Mouse (Mus musculus): ENCODE measurements around the gene Nfkb1.

The Nfkb1 gene

DNA sequence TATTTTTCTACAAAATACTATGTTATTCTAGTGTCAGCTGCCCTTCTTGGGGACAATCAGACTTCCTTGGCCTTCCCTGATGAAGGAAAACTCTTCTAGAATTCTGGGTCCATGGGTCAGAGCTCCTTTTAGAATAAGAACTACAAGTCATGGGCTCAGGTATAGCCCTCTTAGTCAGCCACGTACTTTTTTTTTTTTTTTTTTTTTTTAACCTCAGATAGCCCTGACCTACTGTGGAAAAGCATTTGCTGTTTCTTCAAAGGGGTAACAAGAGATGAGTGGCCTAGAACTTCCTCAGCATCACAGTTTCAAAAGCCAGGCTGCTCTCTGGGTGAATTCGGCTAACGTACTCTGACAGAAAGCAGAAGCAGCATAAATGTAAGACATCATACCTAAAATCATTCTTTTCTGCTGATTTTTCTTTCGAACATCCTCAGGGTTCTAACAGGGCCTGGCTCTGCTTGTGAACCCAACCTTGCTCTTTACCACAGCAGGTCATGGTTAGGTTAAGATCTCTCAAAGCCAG, 61.5 kb downstream of the Nfkb1 start:
- DNase-seq = no peak

GRCm38 (mm10) chr3:135628706-135629169, 62.6 kb downstream of the Nfkb1 start:
- peak; percentile 18 for DNase-seq

DNA sequence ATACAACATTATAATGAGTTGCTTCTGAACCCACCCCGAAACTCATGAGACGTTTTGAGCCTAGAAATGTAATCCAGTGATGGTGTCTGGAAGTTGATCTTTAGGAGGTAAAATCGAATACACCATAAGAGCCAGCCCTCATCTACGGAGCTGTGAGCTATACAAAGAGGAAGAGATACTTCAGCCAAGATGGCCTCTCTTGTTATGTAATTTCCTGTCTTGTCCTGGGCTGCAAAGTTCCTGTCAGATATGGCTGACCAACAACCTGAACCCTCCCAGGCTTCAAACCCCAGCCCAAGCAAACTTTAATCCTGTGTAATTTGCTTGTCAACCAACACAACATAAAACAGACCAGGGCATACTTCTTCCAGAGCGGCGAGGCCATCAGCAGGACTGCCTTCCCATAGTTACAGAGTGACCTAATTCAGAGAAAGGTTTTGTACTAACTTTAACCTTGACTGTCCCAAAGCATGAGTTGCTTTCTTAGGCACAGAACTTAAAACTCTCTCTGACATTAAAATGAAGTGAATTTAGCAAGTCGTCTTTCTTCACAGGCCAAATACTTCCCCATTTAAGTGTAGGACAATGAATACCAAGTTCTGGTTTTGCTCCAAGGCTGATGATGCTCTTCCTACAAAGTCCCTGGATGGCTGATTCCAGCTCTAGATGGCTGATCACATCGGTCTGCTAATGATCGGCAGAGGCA, 63.2 kb downstream of the Nfkb1 start:
- DNase-seq = no peak

DNA sequence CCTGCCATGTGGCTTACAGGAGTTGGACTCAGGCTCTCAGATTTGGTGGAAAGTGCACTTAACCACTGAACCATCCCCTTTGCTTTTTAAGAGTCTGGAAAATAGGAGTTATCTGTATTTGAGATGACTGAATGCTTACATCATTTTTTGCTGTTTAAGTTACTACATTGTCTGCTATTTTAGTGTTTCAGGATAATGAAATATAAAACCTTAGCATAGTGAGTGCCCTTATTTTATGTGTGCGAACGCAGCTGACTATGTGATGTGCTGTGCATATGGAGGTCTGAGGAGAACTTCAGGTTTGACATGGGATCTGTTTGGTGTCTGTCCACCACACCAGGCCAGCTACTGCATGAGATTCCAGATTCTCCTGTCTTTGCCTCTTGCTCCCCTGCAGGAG, 66.1 kb downstream of the Nfkb1 start:
- DNase-seq = no peak

GRCm38 (mm10) chr3:135616730-135617129, 74.6 kb downstream of the Nfkb1 start:
- DNase-seq = no peak

- no peak for DNase-seq
Observed at GRCm38 (mm10) chr3:135614376-135614775, 77.0 kb downstream of the Nfkb1 start.

GRCm38 (mm10) chr3:135610221-135610620, 81.1 kb downstream of the Nfkb1 start:
- no peak for DNase-seq

- DNase-seq = peak; percentile 40
Observed at GRCm38 (mm10) chr3:135607660-135608473, 83.5 kb downstream of the Nfkb1 start.

DNA sequence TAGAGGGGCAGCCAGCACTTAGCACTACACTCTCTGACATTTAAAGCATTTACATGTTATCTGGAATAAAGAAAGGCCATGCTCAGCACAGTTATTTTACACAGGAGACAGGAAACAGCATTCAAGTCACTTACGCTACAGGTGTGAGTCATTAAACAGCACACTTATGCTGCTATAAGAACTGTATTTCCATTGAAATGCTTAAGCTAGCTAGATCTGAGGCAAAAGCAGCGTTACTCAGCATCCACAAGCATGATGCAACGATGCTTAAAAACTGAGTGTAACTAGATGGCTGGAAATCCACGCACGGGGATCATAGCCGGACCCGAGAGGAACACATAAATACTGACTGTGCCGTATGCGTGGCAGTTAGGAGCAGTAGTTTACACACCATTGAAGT, 84.3 kb downstream of the Nfkb1 start:
- no peak for DNase-seq

DNA sequence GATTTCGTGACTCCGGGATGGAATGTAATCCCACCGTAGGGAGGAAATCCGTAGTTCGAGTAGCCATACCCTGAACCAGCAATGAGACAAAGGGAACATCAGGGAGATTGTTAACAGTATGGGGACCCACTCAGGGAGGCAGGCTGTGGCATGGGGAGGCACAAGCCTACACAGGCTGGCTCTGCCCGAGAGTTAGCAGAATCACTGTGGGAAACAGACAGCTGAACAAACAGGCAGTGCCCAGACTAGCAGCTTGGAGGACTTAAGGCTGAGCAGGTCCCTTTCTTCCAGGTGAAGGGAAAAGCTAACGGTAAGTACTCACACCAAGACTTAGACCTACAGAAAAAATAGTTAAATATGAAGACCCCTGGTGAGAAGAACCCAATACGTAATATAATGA, 84.8 kb downstream of the Nfkb1 start:
- DNase-seq = no peak

GRCm38 (mm10) chr3:135605474-135605873, 85.9 kb downstream of the Nfkb1 start:
- no peak for DNase-seq

GRCm38 (mm10) chr3:135604626-135605417, 86.5 kb downstream of the Nfkb1 start:
- no peak for DNase-seq

GRCm38 (mm10) chr3:135602731-135603130, 88.6 kb downstream of the Nfkb1 start:
- DNase-seq = no peak

DNA sequence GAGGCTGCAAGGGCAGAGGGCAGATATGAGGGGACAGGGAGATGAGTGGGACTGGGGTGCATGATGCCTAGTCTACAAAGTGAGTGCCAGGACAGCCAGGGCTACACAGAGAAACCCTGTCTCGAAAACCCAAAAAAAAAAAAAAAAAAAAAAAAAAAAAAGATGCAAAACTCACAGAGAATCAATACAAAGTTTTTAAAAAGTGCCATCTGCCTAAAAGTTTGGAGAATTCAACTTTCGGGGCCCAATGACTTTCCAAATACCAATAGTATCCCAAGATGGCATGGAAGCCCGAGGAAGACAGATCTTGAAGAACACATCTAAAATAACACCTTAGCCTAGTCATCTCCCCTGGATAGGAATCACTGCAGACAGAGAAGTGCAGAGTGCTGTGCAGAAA, 93.0 kb downstream of the Nfkb1 start:
- DNase-seq = no peak

GRCm38 (mm10) chr3:135597014-135597413, 94.3 kb downstream of the Nfkb1 start:
- DNase-seq = peak; percentile 50

DNA sequence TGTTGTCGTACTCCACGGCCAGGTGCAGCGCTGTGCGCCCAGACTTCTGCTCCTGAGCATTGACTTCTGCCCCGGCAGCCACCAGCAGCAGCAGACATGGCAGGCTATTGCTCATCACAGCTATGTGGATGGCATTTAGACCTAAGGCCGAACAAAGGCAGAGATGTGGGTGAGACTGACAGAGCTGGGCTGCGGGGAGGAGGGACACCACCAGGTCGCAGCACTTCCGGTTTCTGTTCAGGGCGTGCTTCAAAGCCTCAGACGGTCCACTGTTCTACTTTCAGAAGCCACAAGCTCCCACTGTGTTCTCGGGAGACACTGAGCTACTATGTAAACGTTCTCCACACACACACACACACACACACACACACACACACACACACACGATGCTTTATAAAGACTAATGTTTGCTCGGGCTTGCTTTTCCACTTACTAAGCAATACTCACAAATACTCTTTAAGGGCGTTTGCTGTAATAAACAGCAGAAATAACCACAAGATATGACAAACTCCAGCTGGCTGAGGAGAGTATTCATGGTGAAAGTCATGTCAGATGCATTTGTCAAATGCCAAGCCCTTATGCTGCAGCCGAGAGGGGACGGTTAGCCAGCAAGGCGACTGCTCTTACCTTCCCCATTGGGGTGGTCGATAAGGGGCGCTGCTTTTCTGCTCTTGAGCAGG, 97.0 kb downstream of the Nfkb1 start:
- peak; percentile 50 for DNase-seq

DNA sequence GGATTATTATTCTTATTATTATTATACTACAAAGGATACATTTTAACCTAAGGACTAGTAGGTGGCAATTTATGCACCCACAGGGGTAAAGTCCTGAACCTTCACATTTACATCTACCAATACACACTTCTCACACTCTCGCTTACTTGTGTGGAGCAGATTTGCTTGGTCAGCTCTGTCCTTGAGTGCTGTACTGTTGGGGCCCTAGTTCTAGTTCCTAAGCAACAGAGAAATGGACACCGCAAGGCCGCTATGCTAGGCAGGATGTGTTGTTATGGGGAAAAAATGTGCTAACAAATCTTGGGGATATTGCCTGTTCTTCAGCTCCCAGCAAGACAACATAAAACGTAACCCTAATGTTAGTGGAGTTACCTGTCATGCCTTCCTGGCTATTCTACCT, 99.3 kb downstream of the Nfkb1 start:
- DNase-seq = no peak

GRCm38 (mm10) chr3:135591376-135591775, 100.0 kb downstream of the Nfkb1 start:
- no peak for DNase-seq

- no peak for DNase-seq
Observed at GRCm38 (mm10) chr3:135590471-135590870, 100.9 kb downstream of the Nfkb1 start.

DNA sequence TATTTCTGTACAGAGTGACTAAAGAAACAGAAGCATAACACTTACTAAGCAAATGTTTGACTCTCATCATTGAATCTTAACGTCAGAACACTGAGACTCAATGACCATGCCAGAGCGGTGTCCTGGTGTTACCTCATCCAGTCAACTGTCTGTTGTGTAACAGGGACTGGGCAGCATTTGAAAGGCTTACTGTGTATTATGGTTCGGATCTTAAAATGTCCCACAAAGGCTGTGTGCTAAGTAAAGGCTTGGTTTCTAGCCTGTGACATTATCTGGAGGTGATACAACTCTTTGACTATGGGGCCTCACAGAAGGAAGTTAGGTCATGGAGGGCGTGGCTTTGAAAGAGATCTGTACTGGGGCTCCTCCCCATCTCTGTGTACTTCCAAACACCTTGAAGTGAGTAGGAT, 104.9 kb downstream of the Nfkb1 start:
- DNase-seq = no peak

- DNase-seq = no peak
Observed at GRCm38 (mm10) chr3:135586060-135586459, 105.3 kb downstream of the Nfkb1 start.

- DNase-seq = no peak
Observed at GRCm38 (mm10) chr3:135585482-135585881, 105.9 kb downstream of the Nfkb1 start.

- DNase-seq = no peak
Observed at GRCm38 (mm10) chr3:135582246-135582645, 109.1 kb downstream of the Nfkb1 start.

Measured in kidney, postnatal 10 days (tissue).